Mouse (Mus musculus) testis, adult 2 months (tissue): ENCODE data around the gene Setd1a. TPM values are rescaled to one million over a fixed set of nuclear protein-coding genes. Genes with fewer than 3 reads are reported as not detected.
A peak's percentile ranks its signal among the peaks of the same experiment; 100 is the strongest.

Experiments
- H3K27ac ChIP-seq: fragments of 200-500 bp; 2 replicates; pipeline ENCODE4 v1.5.1; 2012; ENCODE audit warnings: low read depth, low read length; ENCODE audit not compliant: control insufficient read depth, insufficient read depth
- H3K27me3 ChIP-seq: fragments of 200-500 bp; 2 replicates; pipeline ENCODE4 v1.6.1; 2012; ENCODE audit warnings: mild to moderate bottlenecking, low read length, moderate library complexity; ENCODE audit not compliant: control insufficient read depth, insufficient read depth
- H3K36me3 ChIP-seq: fragments of 200-500 bp; 2 replicates; pipeline ENCODE4 v1.6.1; 2012; ENCODE audit warnings: mild to moderate bottlenecking, low read length; ENCODE audit not compliant: control insufficient read depth, insufficient read depth
- H3K4me1 ChIP-seq: fragments of 200-500 bp; 2 replicates; pipeline ENCODE4 v1.6.1; 2012; ENCODE audit warnings: low read length; ENCODE audit not compliant: control insufficient read depth, insufficient read depth
- H3K4me3 ChIP-seq: fragments of 200-500 bp; 2 replicates; pipeline ENCODE4 v1.5.1; 2012; ENCODE audit warnings: low read depth, mild to moderate bottlenecking, low read length, moderate library complexity, mixed read lengths; ENCODE audit not compliant: control insufficient read depth
- CTCF ChIP-seq: fragments of 200-500 bp; IDR thresholded peaks from 2 replicates; pipeline ENCODE4 v1.5.1; 2012; ENCODE audit warnings: low read depth, mild to moderate bottlenecking, inconsistent platforms, low read length, moderate library complexity; ENCODE audit not compliant: control insufficient read depth, insufficient read depth, insufficient replicate concordance
- POLR2A ChIP-seq: fragments of 200-500 bp; IDR thresholded peaks from 2 replicates; pipeline ENCODE4 v1.6.1; 2012; ENCODE audit warnings: low read depth, mild to moderate bottlenecking, inconsistent platforms, low read length, moderate library complexity; ENCODE audit not compliant: control insufficient read depth
- polyA plus RNA-seq: library from polyadenylated mRNA; depleted of rRNA; stranded (reverse); fragments of >200 nt; gene quantifications from 2 replicates; pipeline ENCODE4 v1.2.3, GENCODE M21; 2012

The Setd1a gene
- polyA plus RNA-seq, 1 experiment = 18.2 TPM

GRCm38 (mm10) chr7:127753158-127753557 lies 23.3 kb upstream of the Setd1a start:
- Histone ChIP-seq H3K27me3 (no peaks in the 10 kb centered on the region), H3K4me1 (no peaks in the 10 kb centered on the region; the same call in 1 of the 2 replicates), H3K27ac (0 out of 2 replicates have a peak overlapping the region, but pooled peaks have one; percentile 26), H3K4me3 (no peak overlapping the region), H3K36me3 (peaks cover 3% of the 10 kb centered on the region; the same call in 1 of the 2 replicates)
- TF ChIP-seq CTCF (no peak), POLR2A (0 out of 2 replicates have a peak, but pooled peaks have one; percentile 5)

GRCm38 (mm10) chr7:127753741-127754140 lies 22.7 kb upstream of the Setd1a start:
- H3K27ac ChIP-seq = no peak overlapping the region
- H3K4me3 ChIP-seq = no peak overlapping the region
- peaks cover 3% of the 10 kb centered on the region; the same call in 1 of the 2 replicates for H3K36me3 ChIP-seq
- H3K4me1 ChIP-seq = no peaks in the 10 kb centered on the region; the same call in 1 of the 2 replicates
- H3K27me3 ChIP-seq = no peaks in the 10 kb centered on the region
- TF ChIP-seq POLR2A (no peak), CTCF (no peak)

GRCm38 (mm10) chr7:127759716-127760115 lies 16.8 kb upstream of the Setd1a start:
- no peak overlapping the region for H3K4me3 ChIP-seq
- H3K4me1 ChIP-seq = no peaks in the 10 kb centered on the region; the same call in 1 of the 2 replicates
- H3K36me3 ChIP-seq = no peaks in the 10 kb centered on the region
- no peak for TF ChIP-seq CTCF
- H3K27me3 ChIP-seq = no peaks in the 10 kb centered on the region
- no peak overlapping the region for H3K27ac ChIP-seq

- TF ChIP-seq POLR2A (no peak), CTCF (no peak)
- H3K36me3 ChIP-seq = no peaks in the 10 kb centered on the region
These were observed 16.0 kb upstream of the Setd1a start for GRCm38 (mm10) chr7:127760478-127760877.

GRCm38 (mm10) chr7:127761026-127761425 lies 15.4 kb upstream of the Setd1a start:
- H3K4me1 ChIP-seq = peaks cover 3% of the 10 kb centered on the region
- no peak overlapping the region for H3K27ac ChIP-seq
- H3K27me3 ChIP-seq = no peaks in the 10 kb centered on the region
- no peaks in the 10 kb centered on the region for H3K36me3 ChIP-seq
- TF ChIP-seq POLR2A = no peak
- TF ChIP-seq CTCF = peak; percentile 81; the same call in 1 of the 2 replicates
- no peak overlapping the region for H3K4me3 ChIP-seq

More at GRCm38 (mm10) chr7:127760478-127760877, 16.0 kb upstream of the Setd1a start:
- H3K4me3 ChIP-seq = no peak overlapping the region
- no peak overlapping the region for H3K27ac ChIP-seq
- no peaks in the 10 kb centered on the region for H3K27me3 ChIP-seq
- no peaks in the 10 kb centered on the region; the same call in 1 of the 2 replicates for H3K4me1 ChIP-seq

GRCm38 (mm10) chr7:127763642-127764041 lies 12.8 kb upstream of the Setd1a start:
- H3K27ac ChIP-seq = no peak overlapping the region
- TF ChIP-seq CTCF (no peak), POLR2A (no peak)
- H3K4me3 ChIP-seq = no peak overlapping the region
- no peaks in the 10 kb centered on the region for H3K36me3 ChIP-seq
- H3K4me1 ChIP-seq = peaks cover 20% of the 10 kb centered on the region
- no peaks in the 10 kb centered on the region for H3K27me3 ChIP-seq

GRCm38 (mm10) chr7:127765756-127766155 lies 10.7 kb upstream of the Setd1a start:
- Histone ChIP-seq H3K4me1 (peaks cover 29% of the 10 kb centered on the region), H3K4me3 (no peak overlapping the region), H3K27me3 (no peaks in the 10 kb centered on the region), H3K36me3 (no peaks in the 10 kb centered on the region), H3K27ac (no peak overlapping the region)
- TF ChIP-seq CTCF (no peak), POLR2A (no peak)

- TF ChIP-seq CTCF = no peak
- no peak for TF ChIP-seq POLR2A
- Histone ChIP-seq H3K27me3 (no peaks in the 10 kb centered on the region), H3K27ac (peak overlapping the region; percentile 98), H3K4me1 (peaks cover 33% of the 10 kb centered on the region), H3K36me3 (no peaks in the 10 kb centered on the region), H3K4me3 (peak overlapping the region; percentile 89)
These were observed 9.4 kb upstream of the Setd1a start for GRCm38 (mm10) chr7:127766851-127767609.
